Mouse (Mus musculus) hindbrain, postnatal 0 days (tissue): ENCODE measurements at regions not wholly inside any gene's neighbourhood (a gene's known extent, or its start where the extent isn't known, plus 50 kb on each side); places are given as distances from the start of the nearest gene placed in this dataset.

Experiments used
- ATAC-seq: fragments of 200-750 bp; cut with Nextera tagmentation; 2 replicates; pipeline ENCODE4 v1.8.0; 2017; ENCODE audit warnings: mild to moderate bottlenecking, moderate TSS enrichment, moderate library complexity
- DNase-seq: peaks from one replicate; pipeline ENCODE4 v3.0.0-alpha.2; 2015; ENCODE audit warnings: low spot score
- H3K27ac ChIP-seq: fragments of 300-500 bp; sonication (generic); 2 replicates; pipeline ENCODE4 v1.5.1; 2014; ENCODE audit warnings: mild to moderate bottlenecking
- H3K27me3 ChIP-seq: fragments of 300-500 bp; sonication (generic); 2 replicates; pipeline ENCODE4 v1.6.1; 2014; ENCODE audit warnings: low read length, mixed read lengths; ENCODE audit not compliant: insufficient read depth
- H3K36me3 ChIP-seq: fragments of 300-500 bp; sonication (generic); 2 replicates; pipeline ENCODE4 v1.6.1; 2014; ENCODE audit warnings: low read length, mixed read lengths; ENCODE audit not compliant: insufficient read depth
- H3K4me1 ChIP-seq: fragments of 300-500 bp; sonication (generic); 2 replicates; pipeline ENCODE4 v1.6.1; 2014; ENCODE audit warnings: antibody characterized with exemption, low read length, mixed read lengths; ENCODE audit not compliant: insufficient read depth
- H3K4me2 ChIP-seq: fragments of 300-500 bp; sonication (generic); 2 replicates; pipeline ENCODE4 v1.6.1; 2014; ENCODE audit warnings: low read depth, mild to moderate bottlenecking, low read length, moderate library complexity, mixed read lengths
- H3K4me3 ChIP-seq: fragments of 300-500 bp; sonication (generic); 2 replicates; pipeline ENCODE4 v1.5.1; 2014; ENCODE audit warnings: low read length
- H3K9ac ChIP-seq: fragments of 300-500 bp; sonication (generic); replicated peaks from 2 replicates; pipeline ENCODE4 v1.6.1; 2014; ENCODE audit warnings: mild to moderate bottlenecking, low read length, moderate library complexity, mixed read lengths
- H3K9me3 ChIP-seq: fragments of 300-500 bp; sonication (generic); 2 replicates; pipeline ENCODE4 v1.6.1; 2016; ENCODE audit warnings: low read length, mixed read lengths
- CTCF ChIP-seq: IDR thresholded peaks from 2 replicates; pipeline ENCODE4 v1.5.1; 2016; ENCODE audit warnings: antibody characterized with exemption, control low read depth, low read depth
- WGBS: fragments of 180-500 bp; shearing (Covaris S2); extraction: QIAGEN DNeasy Blood & Tissue Kit; methylation state at CpG from one replicate; pipeline ENCODE4 v1.1.7; 2014; 5-methylcytosine and 5-hydroxymethylcytosine counted together

GRCm38 (mm10) chr16:52934749-52935148 lies 480.9 kb upstream of the Alcam start:
- ATAC-seq, result no peak
- no peak overlapping the region for H3K9ac ChIP-seq
- no peaks in the 10 kb centered on the region for H3K9me3 ChIP-seq
- TF ChIP-seq CTCF, result no peak
- DNase-seq, result no peak
- no peaks in the 10 kb centered on the region for H3K36me3 ChIP-seq
- no peak overlapping the region for H3K4me3 ChIP-seq
- H3K27ac ChIP-seq, result no peak overlapping the region
- H3K27me3 ChIP-seq, result no peaks in the 10 kb centered on the region
- 68% methylated on average over 1 of the region's 1 CpGs for WGBS
- no peak overlapping the region for H3K4me2 ChIP-seq
- H3K4me1 ChIP-seq, result no peaks in the 10 kb centered on the region

- no peak overlapping the region for H3K4me2 ChIP-seq
- TF ChIP-seq CTCF, result no peak
- H3K4me1 ChIP-seq, result no peaks in the 10 kb centered on the region
- 88% methylated on average over 3 of the region's 3 CpGs for WGBS
- H3K9ac ChIP-seq, result no peak overlapping the region
- no peaks in the 10 kb centered on the region for H3K27me3 ChIP-seq
- H3K36me3 ChIP-seq, result no peaks in the 10 kb centered on the region
- H3K4me3 ChIP-seq, result no peak overlapping the region
- DNase-seq, result no peak
- no peaks in the 10 kb centered on the region for H3K9me3 ChIP-seq
- no peak overlapping the region for H3K27ac ChIP-seq
- no peak for ATAC-seq
Measured at GRCm38 (mm10) chr16:52931978-52932377, 478.1 kb upstream of the Alcam start.

- TF ChIP-seq CTCF, result peak; percentile 39
- 46% methylated on average over 13 of the region's 14 CpGs for WGBS
- Histone ChIP-seq H3K9ac (no peak overlapping the region), H3K27me3 (no peaks in the 10 kb centered on the region), H3K4me1 (no peaks in the 10 kb centered on the region), H3K36me3 (no peaks in the 10 kb centered on the region), H3K4me2 (no peak overlapping the region), H3K9me3 (no peaks in the 10 kb centered on the region), H3K27ac (no peak overlapping the region), H3K4me3 (no peak overlapping the region)
- DNase-seq (peak; percentile 63), ATAC-seq (peak; percentile 91)
Measured at GRCm38 (mm10) chr16:52892467-52893255, 438.8 kb upstream of the Alcam start.

GRCm38 (mm10) chr16:52879463-52880114 lies 425.7 kb upstream of the Alcam start:
- H3K27me3 ChIP-seq, result no peaks in the 10 kb centered on the region
- 58% methylated on average over 4 of the region's 4 CpGs for WGBS
- no peak for ATAC-seq
- no peak overlapping the region for H3K4me2 ChIP-seq
- H3K27ac ChIP-seq, result no peak overlapping the region
- H3K9ac ChIP-seq, result no peak overlapping the region
- H3K4me3 ChIP-seq, result no peak overlapping the region
- no peak for TF ChIP-seq CTCF
- H3K36me3 ChIP-seq, result no peaks in the 10 kb centered on the region
- no peaks in the 10 kb centered on the region for H3K9me3 ChIP-seq
- DNase-seq, result peak; percentile 18
- H3K4me1 ChIP-seq, result no peaks in the 10 kb centered on the region

GRCm38 (mm10) chr16:52867833-52868232 lies 414.0 kb upstream of the Alcam start:
- no peak for ATAC-seq
- no peak overlapping the region for H3K4me2 ChIP-seq
- H3K27me3 ChIP-seq, result no peaks in the 10 kb centered on the region
- H3K9me3 ChIP-seq, result no peaks in the 10 kb centered on the region
- no peaks in the 10 kb centered on the region for H3K4me1 ChIP-seq
- no peaks in the 10 kb centered on the region for H3K36me3 ChIP-seq
- H3K27ac ChIP-seq, result no peak overlapping the region
- no peak for TF ChIP-seq CTCF
- 77% methylated on average over 6 of the region's 6 CpGs for WGBS
- no peak overlapping the region for H3K9ac ChIP-seq
- H3K4me3 ChIP-seq, result no peak overlapping the region
- no peak for DNase-seq

GRCm38 (mm10) chr16:52863554-52863953 lies 409.7 kb upstream of the Alcam start:
- Histone ChIP-seq H3K4me1 (no peaks in the 10 kb centered on the region), H3K27ac (no peak overlapping the region), H3K27me3 (no peaks in the 10 kb centered on the region), H3K36me3 (no peaks in the 10 kb centered on the region), H3K9me3 (no peaks in the 10 kb centered on the region), H3K4me3 (no peak overlapping the region), H3K4me2 (no peak overlapping the region), H3K9ac (no peak overlapping the region)
- no peak for TF ChIP-seq CTCF
- 92% methylated on average over 1 of the region's 1 CpGs for WGBS
- no peak for DNase-seq
- no peak for ATAC-seq

GRCm38 (mm10) chr16:52861263-52861662 lies 407.4 kb upstream of the Alcam start:
- ATAC-seq (no peak), DNase-seq (no peak)
- 88% methylated on average over 6 of the region's 6 CpGs for WGBS
- Histone ChIP-seq H3K27me3 (no peaks in the 10 kb centered on the region), H3K9me3 (no peaks in the 10 kb centered on the region), H3K9ac (no peak overlapping the region), H3K36me3 (no peaks in the 10 kb centered on the region), H3K4me2 (no peak overlapping the region), H3K4me3 (no peak overlapping the region), H3K27ac (no peak overlapping the region), H3K4me1 (no peaks in the 10 kb centered on the region)
- TF ChIP-seq CTCF, result no peak
